Mouse (Mus musculus) hindbrain, embryonic 11.5 days (tissue): ENCODE data around the gene Ranbp17. TPM values are rescaled to one million over a fixed set of nuclear protein-coding genes. Genes with fewer than 3 reads are reported as not detected.

Source experiments
- ATAC-seq: fragments of 200-750 bp; cut with Nextera tagmentation; 2 replicates; pipeline ENCODE4 v1.8.0; 2017; ENCODE audit warnings: mild to moderate bottlenecking, moderate TSS enrichment, moderate library complexity; ENCODE audit not compliant: low FRiP score
- DNase-seq: peaks from one replicate; pipeline ENCODE4 v3.0.0-alpha.2; 2015; ENCODE audit warnings: low spot score
- H3K27ac ChIP-seq: fragments of 300-500 bp; sonication (generic); 2 replicates; pipeline ENCODE4 v1.5.1; 2014; ENCODE audit warnings: mild to moderate bottlenecking, low read depth, low read length
- H3K27me3 ChIP-seq: fragments of 300-500 bp; sonication (generic); 2 replicates; pipeline ENCODE4 v1.6.1; 2014; ENCODE audit warnings: mild to moderate bottlenecking, low read length, moderate library complexity, mixed read lengths; ENCODE audit not compliant: control insufficient read depth, insufficient read depth
- H3K36me3 ChIP-seq: fragments of 300-500 bp; sonication (generic); 2 replicates; pipeline ENCODE4 v1.6.1; 2014; ENCODE audit warnings: mild to moderate bottlenecking, low read length, moderate library complexity, mixed read lengths; ENCODE audit not compliant: control insufficient read depth, insufficient read depth
- H3K4me1 ChIP-seq: fragments of 300-500 bp; sonication (generic); replicated peaks from 2 replicates; pipeline ENCODE4 v1.6.1; 2014; ENCODE audit warnings: low read length, mixed read lengths; ENCODE audit not compliant: control insufficient read depth, insufficient read depth
- H3K4me2 ChIP-seq: fragments of 300-500 bp; sonication (generic); replicated peaks from 2 replicates; pipeline ENCODE4 v1.6.1; 2014; ENCODE audit warnings: mild to moderate bottlenecking, low read depth, low read length
- H3K4me3 ChIP-seq: fragments of 300-500 bp; sonication (generic); 2 replicates; pipeline ENCODE4 v1.5.1; 2014; ENCODE audit warnings: low read depth, low read length
- H3K9ac ChIP-seq: fragments of 300-500 bp; sonication (generic); 2 replicates; pipeline ENCODE4 v1.6.1; 2014; ENCODE audit warnings: low read depth, low read length
- H3K9me3 ChIP-seq: fragments of 300-500 bp; sonication (generic); 2 replicates; pipeline ENCODE4 v1.6.1; 2016; ENCODE audit warnings: low read length; ENCODE audit not compliant: control insufficient read depth
- WGBS: fragments of 180-500 bp; shearing (Covaris S2); extraction: QIAGEN DNeasy Blood & Tissue Kit; methylation state at CpG from one replicate; pipeline ENCODE4 v1.1.7; 2014; 5-methylcytosine and 5-hydroxymethylcytosine counted together
- polyA plus RNA-seq: library from polyadenylated mRNA; unstranded; fragments of >200 nt; fragmentation: Nextera tagmentation; extraction: Ambion mirVana; gene quantifications from 2 replicates; pipeline ENCODE4 v1.2.1, GENCODE M21; 2014

The Ranbp17 gene
- polyA plus RNA-seq = 13.7 and 14.8 TPM in 2 replicates

DNA sequence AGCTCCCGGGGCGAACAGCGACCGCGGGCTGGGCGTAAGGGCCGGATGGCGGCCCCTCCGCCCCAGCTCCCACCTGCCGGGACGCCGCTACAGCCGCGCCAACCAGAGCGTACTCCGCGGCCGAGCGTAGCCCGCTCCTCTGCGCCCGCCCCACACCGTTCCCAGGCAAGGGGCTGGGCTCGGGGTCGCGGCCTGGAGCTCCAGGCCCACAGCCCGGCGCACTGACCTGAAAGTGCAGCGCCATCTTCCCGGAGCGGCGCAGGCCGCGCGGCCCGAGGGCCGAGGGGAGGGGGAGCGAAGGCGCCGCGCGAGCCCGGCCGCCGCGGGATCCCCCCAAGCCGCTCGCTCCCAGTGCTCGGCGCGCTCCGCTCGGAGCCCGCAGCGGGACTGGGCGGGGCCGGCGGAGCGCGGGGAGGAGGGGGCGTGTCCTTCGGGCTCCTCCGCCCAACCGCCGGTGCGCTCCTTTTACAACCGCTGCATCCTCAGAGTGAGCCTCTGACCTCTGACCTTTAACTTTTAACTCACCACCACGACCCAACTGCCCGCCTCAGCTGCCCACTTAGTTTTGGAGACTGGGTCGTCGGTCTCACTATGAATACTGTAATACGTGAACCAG, at the start of gene Ranbp17:
Gene Ranbp17 (minus strand): TSS at position 371 of the 616 bp plus-strand sequence.
- peak within 1 kb of the TSS; percentile 79 for H3K9ac ChIP-seq
- ATAC-seq (peak; percentile 90), DNase-seq (peak; percentile 83)
- WGBS = 1% methylated on average over 62 of the region's 72 CpGs
- no peaks in the 10 kb centered on the region for H3K9me3 ChIP-seq
- H3K4me2 ChIP-seq = peak within 1 kb of the TSS; percentile 63
- H3K27me3 ChIP-seq = no peaks in the 10 kb centered on the region
- no peaks in the 10 kb centered on the region for H3K36me3 ChIP-seq
- H3K4me3 ChIP-seq = peak within 1 kb of the TSS; percentile 74
- peak within 1 kb of the TSS; percentile 90 for H3K27ac ChIP-seq
- H3K4me1 ChIP-seq = no peaks in the 10 kb centered on the region

DNA sequence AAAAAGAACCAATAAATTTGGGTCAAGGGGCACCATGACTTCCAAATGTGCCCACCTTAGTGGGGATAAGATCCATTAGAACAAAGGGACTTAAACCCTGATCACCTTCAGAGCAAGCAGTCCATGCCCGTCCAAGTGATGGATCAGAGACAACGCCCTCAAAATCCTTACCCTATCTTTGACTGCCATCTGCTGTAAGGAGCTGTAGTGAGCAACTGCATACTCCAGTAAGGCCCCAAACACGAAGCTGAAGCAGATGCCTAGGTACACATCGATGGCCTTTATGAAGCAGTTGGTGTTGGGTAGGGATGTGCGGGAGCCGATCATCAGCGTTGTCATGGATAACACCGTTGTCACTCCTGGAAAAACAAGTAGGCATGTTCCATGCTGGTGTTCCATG, 40.6 kb upstream of the Ranbp17 start:
- 86% methylated on average over 8 of the region's 8 CpGs for WGBS
- Histone ChIP-seq H3K9me3 (no peaks in the 10 kb centered on the region), H3K27ac (no peak overlapping the region), H3K9ac (no peak overlapping the region), H3K36me3 (no peaks in the 10 kb centered on the region), H3K4me3 (no peak overlapping the region), H3K4me1 (no peaks in the 10 kb centered on the region), H3K4me2 (no peak overlapping the region), H3K27me3 (no peaks in the 10 kb centered on the region)
- DNase-seq (peak; percentile 2), ATAC-seq (no peak)

DNA sequence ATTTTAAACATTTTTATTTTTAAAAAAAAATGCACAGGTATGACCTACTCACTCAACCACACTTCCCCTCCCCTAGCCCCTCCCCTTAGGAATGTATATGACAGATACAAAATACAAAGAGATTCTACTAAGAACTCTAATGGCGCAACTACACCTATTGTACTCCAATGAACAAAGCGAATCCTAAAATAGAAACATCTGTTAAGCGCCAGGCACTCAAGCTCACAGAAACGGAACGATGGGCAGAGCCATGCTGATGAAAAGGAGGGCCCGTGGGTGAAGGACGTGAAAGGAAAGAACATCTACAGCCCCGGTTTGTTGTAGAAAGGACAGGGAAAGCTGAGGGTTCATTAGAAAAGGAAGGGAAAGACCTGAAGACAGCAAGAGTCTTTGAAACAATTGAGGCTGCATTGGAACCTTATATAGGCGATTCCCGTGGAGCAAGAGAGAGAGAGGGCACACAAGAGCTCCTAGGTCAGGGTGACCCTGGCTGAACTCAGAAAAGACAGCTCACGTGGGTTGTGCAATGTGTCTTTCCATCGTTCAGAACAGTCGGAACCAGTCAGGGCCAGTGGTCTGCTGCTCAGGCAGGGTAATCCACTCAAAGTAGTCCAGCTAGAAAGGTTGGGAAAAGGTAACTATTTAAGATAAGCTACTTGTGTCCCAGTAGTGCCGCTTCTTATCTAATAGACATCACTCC, 37.5 kb upstream of the Ranbp17 start:
- WGBS = 79% methylated on average over 14 of the region's 14 CpGs
- H3K27me3 ChIP-seq = no peaks in the 10 kb centered on the region
- no peaks in the 10 kb centered on the region for H3K4me1 ChIP-seq
- H3K4me3 ChIP-seq = no peak overlapping the region
- H3K4me2 ChIP-seq = no peak overlapping the region
- no peaks in the 10 kb centered on the region for H3K9me3 ChIP-seq
- ATAC-seq = no peak
- H3K27ac ChIP-seq = no peak overlapping the region
- no peak overlapping the region for H3K9ac ChIP-seq
- H3K36me3 ChIP-seq = no peaks in the 10 kb centered on the region
- no peak for DNase-seq

DNA sequence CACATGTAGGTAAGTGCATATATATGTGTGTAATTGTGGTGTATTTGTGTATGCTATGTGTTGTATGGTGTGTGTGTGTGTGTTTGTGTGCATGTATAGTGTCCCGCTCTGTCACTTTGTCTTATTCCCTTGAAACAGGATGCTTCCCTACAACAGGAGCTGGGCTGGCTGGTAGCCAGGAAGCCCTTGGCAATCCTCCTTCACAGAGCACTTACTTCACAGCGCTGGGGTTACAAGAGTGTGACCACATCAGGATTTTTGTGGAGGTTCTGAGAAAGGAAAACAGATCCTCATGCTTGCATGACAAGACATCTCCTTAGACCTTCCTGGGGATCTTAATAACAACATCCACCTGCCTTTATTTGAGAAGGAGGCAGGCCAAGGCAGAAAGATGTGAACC, 33.8 kb upstream of the Ranbp17 start:
- H3K9me3 ChIP-seq = no peaks in the 10 kb centered on the region
- H3K27me3 ChIP-seq = no peaks in the 10 kb centered on the region
- DNase-seq (no peak), ATAC-seq (no peak)
- H3K4me3 ChIP-seq = no peak overlapping the region
- no peaks in the 10 kb centered on the region for H3K4me1 ChIP-seq
- H3K27ac ChIP-seq = no peak overlapping the region
- WGBS = 95% methylated on average over 2 of the region's 2 CpGs
- H3K9ac ChIP-seq = no peak overlapping the region
- H3K36me3 ChIP-seq = no peaks in the 10 kb centered on the region
- H3K4me2 ChIP-seq = no peak overlapping the region

DNA sequence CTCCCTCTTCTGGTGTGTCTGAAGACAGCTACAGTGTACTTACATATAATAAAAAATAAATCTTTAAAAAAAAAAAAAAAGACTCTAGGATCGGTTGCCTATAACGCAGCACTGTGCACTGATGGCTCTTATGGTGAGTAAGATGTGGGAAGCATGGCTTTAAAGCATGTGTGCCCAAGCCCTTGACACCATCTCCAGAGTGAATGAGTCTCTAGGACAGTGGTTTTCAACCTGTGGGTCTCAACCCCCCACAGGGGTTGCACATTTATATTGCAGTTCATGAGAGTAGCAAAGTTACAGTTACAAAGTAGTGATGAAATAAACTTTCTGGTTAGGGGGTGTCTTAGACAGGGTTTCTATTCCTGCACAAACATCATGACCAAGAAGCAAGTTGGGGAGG, 31.4 kb upstream of the Ranbp17 start:
- ATAC-seq = no peak
- no peak overlapping the region for H3K4me3 ChIP-seq
- no peaks in the 10 kb centered on the region for H3K36me3 ChIP-seq
- WGBS = 94% methylated on average over 2 of the region's 2 CpGs
- H3K27ac ChIP-seq = no peak overlapping the region
- no peaks in the 10 kb centered on the region for H3K27me3 ChIP-seq
- H3K9me3 ChIP-seq = no peaks in the 10 kb centered on the region
- no peak for DNase-seq
- H3K9ac ChIP-seq = no peak overlapping the region
- no peak overlapping the region for H3K4me2 ChIP-seq
- no peaks in the 10 kb centered on the region for H3K4me1 ChIP-seq

DNA sequence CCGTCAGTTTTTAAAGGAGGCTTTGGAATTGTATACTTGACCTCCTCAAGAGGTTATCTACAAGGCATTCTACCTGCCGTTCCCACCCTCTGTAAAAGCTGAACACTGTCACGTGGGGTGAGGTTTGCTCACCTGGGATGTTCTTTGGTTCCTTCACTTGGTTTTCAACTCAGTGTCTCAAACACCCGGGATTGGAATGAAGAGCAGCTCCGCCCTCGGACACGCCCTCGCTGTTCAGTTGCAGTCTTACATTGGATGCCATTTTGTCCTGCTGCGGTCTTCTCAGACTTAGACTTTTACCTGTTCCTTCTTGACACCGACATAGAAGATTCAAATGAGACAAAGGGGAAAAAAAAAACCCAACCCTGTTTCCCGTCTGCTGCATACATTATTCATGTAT, 30.6 kb upstream of the Ranbp17 start:
- H3K27ac ChIP-seq = no peak overlapping the region
- no peaks in the 10 kb centered on the region for H3K27me3 ChIP-seq
- H3K9me3 ChIP-seq = no peaks in the 10 kb centered on the region
- H3K4me1 ChIP-seq = no peaks in the 10 kb centered on the region
- DNase-seq = no peak
- no peak overlapping the region for H3K4me3 ChIP-seq
- H3K4me2 ChIP-seq = no peak overlapping the region
- WGBS = 64% methylated on average over 11 of the region's 11 CpGs
- ATAC-seq = no peak
- no peaks in the 10 kb centered on the region for H3K36me3 ChIP-seq
- H3K9ac ChIP-seq = no peak overlapping the region

DNA sequence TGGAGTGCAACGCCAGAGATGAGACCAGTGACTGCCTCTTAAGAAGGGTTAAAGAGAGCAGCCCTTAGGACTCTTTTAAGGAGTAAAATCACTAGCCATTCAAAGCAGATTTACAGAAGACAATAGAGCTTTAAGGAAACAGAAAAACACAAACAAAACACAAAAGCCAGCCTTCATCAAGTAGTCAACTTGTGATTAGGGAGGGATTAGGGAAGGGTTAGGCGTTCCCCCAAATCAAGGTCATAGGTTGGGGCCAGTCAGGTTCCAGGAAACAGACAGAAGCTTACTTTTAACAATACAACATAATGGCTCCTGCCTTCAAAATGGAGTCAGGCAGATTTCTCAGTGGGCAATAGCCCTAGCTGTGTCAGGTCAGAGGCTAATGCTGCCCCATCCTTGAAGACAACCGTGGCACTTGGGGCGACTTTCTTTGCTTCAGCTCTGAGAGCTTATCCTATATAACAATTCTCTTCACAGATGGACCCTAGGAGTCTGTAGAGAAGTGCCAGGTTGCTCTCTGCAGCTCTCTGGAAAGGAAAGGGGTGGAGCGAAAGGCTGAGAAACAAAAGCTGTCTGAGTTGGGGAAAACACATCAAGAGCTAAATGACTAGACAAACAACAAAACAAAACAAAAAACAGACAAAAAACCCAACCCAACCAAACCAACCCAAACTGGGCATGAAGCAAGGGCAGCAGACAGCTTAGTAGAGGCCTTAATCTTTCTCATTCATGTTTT, 24.0 kb upstream of the Ranbp17 start:
- no peaks in the 10 kb centered on the region for H3K4me1 ChIP-seq
- WGBS = 76% methylated on average over 5 of the region's 5 CpGs
- no peaks in the 10 kb centered on the region for H3K27me3 ChIP-seq
- no peak overlapping the region for H3K4me2 ChIP-seq
- H3K36me3 ChIP-seq = no peaks in the 10 kb centered on the region
- no peak for ATAC-seq
- no peak overlapping the region for H3K4me3 ChIP-seq
- DNase-seq = no peak
- no peak overlapping the region for H3K27ac ChIP-seq
- H3K9ac ChIP-seq = no peak overlapping the region
- no peaks in the 10 kb centered on the region for H3K9me3 ChIP-seq

DNA sequence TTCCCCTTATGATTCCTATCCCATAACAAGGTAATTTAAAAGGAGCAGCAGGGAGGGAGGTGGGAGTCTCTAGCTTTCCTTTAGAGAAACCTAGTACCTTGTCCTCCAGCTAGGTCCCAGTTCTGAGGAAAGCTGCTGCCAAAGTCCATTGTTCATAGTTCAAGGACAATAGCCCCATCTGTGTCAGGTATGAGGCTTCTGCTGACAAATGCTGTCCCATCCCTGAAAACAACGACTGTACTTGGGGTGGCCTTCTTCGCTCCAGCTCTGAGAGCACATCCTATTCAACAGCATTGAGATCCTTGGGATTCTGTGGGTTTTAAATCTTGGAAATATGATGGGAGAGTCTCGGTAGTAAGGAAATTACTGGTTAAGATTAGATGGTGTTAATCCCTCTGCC, 23.1 kb upstream of the Ranbp17 start:
- H3K36me3 ChIP-seq = no peaks in the 10 kb centered on the region
- H3K4me2 ChIP-seq = no peak overlapping the region
- H3K4me1 ChIP-seq = no peaks in the 10 kb centered on the region
- no peak overlapping the region for H3K9ac ChIP-seq
- no peak overlapping the region for H3K4me3 ChIP-seq
- DNase-seq (no peak), ATAC-seq (no peak)
- WGBS = 94% methylated on average over 3 of the region's 3 CpGs
- no peak overlapping the region for H3K27ac ChIP-seq
- H3K9me3 ChIP-seq = no peaks in the 10 kb centered on the region
- H3K27me3 ChIP-seq = no peaks in the 10 kb centered on the region
